Mouse (Mus musculus) CH12.LX (cell line): Measurements from ENCODE around the gene Tomm40.

Experiments used
- CHD1 ChIP-seq: IDR thresholded peaks from 2 replicates; pipeline ENCODE4 v1.6.1; 2012; ENCODE audit warnings: low read depth, low read length, improper control_type of control experiment, inconsistent platforms
- GABPA ChIP-seq: IDR thresholded peaks from 2 replicates; pipeline ENCODE4 v1.6.1; 2012; ENCODE audit warnings: low read depth, low read length, improper control_type of control experiment, inconsistent platforms; ENCODE audit not compliant: insufficient replicate concordance
- UBTF ChIP-seq: IDR thresholded peaks from 2 replicates; pipeline ENCODE4 v1.6.1; 2012; ENCODE audit warnings: low read depth, mild to moderate bottlenecking, inconsistent platforms, low read length, improper control_type of control experiment, moderate library complexity
- ZNF384 ChIP-seq: IDR thresholded peaks from 2 replicates; pipeline ENCODE4 v1.6.1; 2012; ENCODE audit warnings: low read depth, low read length, improper control_type of control experiment, inconsistent platforms

DNA sequence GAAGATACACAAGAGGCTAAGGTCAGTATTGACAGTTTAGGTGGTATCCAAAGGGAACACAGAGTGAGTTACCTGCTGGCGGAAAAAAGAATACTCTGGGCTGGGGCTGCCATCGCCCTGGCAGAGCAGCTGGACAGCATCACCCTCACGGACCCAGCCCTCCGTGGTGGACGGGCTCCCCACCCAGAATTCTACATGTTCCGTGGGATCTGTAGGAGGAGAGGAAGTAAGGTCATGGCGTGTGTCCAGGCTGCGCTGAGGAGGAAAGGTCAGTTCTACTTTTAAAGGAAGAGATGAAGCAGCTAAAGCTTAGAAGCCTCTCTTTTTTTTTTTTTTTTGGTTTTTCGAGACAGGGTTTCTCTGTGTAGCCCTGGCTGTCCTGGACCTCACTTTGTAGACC is 49.3 kb upstream of the Tomm40 start:
- TF ChIP-seq UBTF (no peak), ZNF384 (no peak), GABPA (no peak), CHD1 (no peak)
